Mouse (Mus musculus): Measurements from ENCODE around the gene Nrn1l. TPM values are rescaled to one million over a fixed set of nuclear protein-coding genes. Genes with fewer than 3 reads are reported as not detected.

Gene Nrn1l
- polyA plus RNA-seq, 1 experiment from 2014 or later, result 0.66 TPM

DNA sequence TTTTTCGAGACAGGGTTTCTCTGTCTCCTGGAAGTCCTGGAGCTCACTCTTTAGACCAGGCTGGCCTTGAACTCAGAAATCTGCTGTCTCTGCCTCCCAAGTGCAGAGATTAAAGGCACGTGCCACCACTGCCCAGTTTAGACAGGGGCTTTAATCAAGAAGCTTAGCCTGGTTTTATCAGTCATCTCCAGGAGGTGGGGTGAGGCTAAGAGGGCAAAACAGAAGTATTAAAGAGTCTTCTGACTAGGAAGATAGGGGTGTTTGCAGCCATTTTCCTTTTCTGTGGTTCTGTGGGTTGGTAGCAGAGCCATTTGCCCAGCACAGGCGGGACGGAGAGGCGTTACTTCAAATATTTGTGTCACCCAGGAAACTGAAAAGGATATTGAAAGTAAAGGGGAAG, 34.1 kb upstream of the Nrn1l start:
- 58% methylated on average over 5 of the region's 5 CpGs for WGBS
- H3K27ac ChIP-seq, result peak overlapping the region; percentile 90
- DNase-seq (ENCODE audit: low spot score), result no peak
- H3K9ac ChIP-seq (ENCODE audit: low read depth, low read length), result 0 out of 2 replicates have a peak overlapping the region, but pooled peaks have one; percentile 2
- H3K27me3 ChIP-seq (ENCODE audit: insufficient read depth, low read length), result no peaks in the 10 kb centered on the region
- no peak for TF ChIP-seq CTCF (IDR thresholded peaks at IDR 0.05; ENCODE audit: low read depth)
- H3K36me3 ChIP-seq (ENCODE audit: insufficient read depth, low read length), result no peaks in the 10 kb centered on the region
- H3K9me3 ChIP-seq (replicated peaks; ENCODE audit: low read length), result no peaks in the 10 kb centered on the region
- peaks cover 28% of the 10 kb centered on the region for H3K4me1 ChIP-seq (replicated peaks; ENCODE audit: insufficient read depth, low read length)
- ATAC-seq (replicated peaks; ENCODE audit: low FRiP score, low read depth), result no peak
- H3K4me3 ChIP-seq (replicated peaks; ENCODE audit: low read depth, low read length), result no peak overlapping the region
- no peak overlapping the region for H3K4me2 ChIP-seq (ENCODE audit: low read length)

DNA sequence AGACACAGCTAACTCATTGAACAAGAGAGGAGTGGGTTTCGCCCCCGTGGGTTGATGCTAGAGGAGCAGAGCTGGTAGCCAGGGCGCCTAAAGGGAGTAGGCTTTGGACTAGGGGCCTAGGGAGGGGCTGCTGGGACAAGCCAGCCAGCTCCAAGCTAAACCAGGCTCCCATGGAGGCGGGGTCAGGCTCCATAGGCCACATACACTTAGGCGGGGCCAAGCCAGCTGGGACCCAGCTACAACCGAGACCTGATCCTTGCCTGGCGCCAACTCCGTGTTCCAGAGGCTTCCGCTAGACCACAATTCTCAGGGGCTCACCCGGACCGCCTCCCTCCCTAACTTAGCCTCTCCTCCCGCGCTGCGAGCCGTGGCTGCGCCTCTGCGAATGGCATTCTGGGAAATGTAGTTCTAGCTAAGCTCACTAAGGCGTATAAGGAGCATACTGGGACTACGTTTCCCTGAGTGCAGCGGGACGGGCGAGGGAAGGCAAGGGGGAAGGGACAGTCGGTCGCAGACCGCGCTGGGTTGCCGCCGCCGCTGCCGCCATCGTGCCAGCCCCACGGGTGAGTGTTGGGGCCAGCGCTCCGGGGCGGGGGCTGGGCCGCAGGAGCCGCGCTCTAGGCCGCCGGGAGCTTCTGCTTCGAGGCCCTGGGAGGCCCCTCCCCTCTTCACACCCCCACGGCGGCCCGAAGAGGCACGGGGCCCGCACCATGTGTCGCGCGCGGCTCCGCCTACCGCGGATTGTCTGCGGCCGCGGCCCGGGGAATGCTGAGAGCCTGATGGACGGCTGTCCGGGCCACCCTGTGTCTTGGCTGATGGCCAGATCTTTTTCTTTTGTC, 33.0 kb upstream of the Nrn1l start, which contains the start of gene Nutf2:
Gene Nutf2 (plus strand): TSS at position 438 of the 839 bp plus-strand sequence.
- under 1% methylated on average over 53 of the region's 59 CpGs for WGBS
- Histone ChIP-seq H3K27ac (peak within 1 kb of the TSS; percentile 90), H3K36me3 (ENCODE audit: insufficient read depth, low read length) (no peaks in the 10 kb centered on the region), H3K9me3 (replicated peaks; ENCODE audit: low read length) (no peaks in the 10 kb centered on the region), H3K4me3 (replicated peaks; ENCODE audit: low read depth, low read length) (peak within 1 kb of the TSS; percentile 97), H3K9ac (ENCODE audit: low read depth, low read length) (peak within 1 kb of the TSS; percentile 96), H3K27me3 (ENCODE audit: insufficient read depth, low read length) (no peaks in the 10 kb centered on the region), H3K4me1 (replicated peaks; ENCODE audit: insufficient read depth, low read length) (peaks cover 28% of the 10 kb centered on the region), H3K4me2 (ENCODE audit: low read length) (peak within 1 kb of the TSS; percentile 77)
- TF ChIP-seq CTCF (IDR thresholded peaks at IDR 0.05; ENCODE audit: low read depth), result no peak
- peak; percentile 100 for DNase-seq (ENCODE audit: low spot score)
- peak; percentile 98 for ATAC-seq (replicated peaks; ENCODE audit: low FRiP score, low read depth)

DNA sequence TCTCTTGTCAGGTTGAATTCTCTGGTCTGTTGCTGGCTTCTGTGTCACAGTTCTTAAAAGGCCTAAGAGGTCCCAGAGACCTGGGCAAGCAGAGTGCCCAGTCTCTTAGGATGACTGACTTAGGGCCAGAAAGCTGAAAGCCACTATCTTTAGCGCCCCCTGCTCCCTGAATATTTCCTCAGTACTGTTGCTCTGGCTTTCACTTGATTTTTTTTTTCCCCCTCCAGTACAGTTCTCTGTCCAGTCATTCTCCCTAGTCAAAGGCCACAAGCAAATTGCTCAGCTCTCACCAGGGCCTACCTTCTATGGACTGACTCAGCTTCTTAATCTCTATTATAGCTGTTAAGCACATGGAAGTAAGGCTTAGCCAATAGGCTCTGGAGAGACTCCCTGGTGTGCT, 31.4 kb upstream of the Nrn1l start:
- DNase-seq (ENCODE audit: low spot score) (peak; percentile 65), ATAC-seq (replicated peaks; ENCODE audit: low FRiP score, low read depth) (no peak)
- H3K4me3 ChIP-seq (replicated peaks; ENCODE audit: low read depth, low read length), result peak overlapping the region; percentile 97
- no peaks in the 10 kb centered on the region for H3K27me3 ChIP-seq (ENCODE audit: insufficient read depth, low read length)
- peak overlapping the region; percentile 96 for H3K9ac ChIP-seq (ENCODE audit: low read depth, low read length)
- peaks cover 8% of the 10 kb centered on the region; the same call in 1 of the 2 replicates for H3K36me3 ChIP-seq (ENCODE audit: insufficient read depth, low read length)
- 0% methylated on average over 1 of the region's 1 CpGs for WGBS
- no peak overlapping the region; the same call in 1 of the 2 replicates for H3K27ac ChIP-seq
- peaks cover 19% of the 10 kb centered on the region for H3K4me1 ChIP-seq (replicated peaks; ENCODE audit: insufficient read depth, low read length)
- peak overlapping the region; percentile 77 for H3K4me2 ChIP-seq (ENCODE audit: low read length)
- TF ChIP-seq CTCF (IDR thresholded peaks at IDR 0.05; ENCODE audit: low read depth), result peak; percentile 53
- no peaks in the 10 kb centered on the region for H3K9me3 ChIP-seq (replicated peaks; ENCODE audit: low read length)

DNA sequence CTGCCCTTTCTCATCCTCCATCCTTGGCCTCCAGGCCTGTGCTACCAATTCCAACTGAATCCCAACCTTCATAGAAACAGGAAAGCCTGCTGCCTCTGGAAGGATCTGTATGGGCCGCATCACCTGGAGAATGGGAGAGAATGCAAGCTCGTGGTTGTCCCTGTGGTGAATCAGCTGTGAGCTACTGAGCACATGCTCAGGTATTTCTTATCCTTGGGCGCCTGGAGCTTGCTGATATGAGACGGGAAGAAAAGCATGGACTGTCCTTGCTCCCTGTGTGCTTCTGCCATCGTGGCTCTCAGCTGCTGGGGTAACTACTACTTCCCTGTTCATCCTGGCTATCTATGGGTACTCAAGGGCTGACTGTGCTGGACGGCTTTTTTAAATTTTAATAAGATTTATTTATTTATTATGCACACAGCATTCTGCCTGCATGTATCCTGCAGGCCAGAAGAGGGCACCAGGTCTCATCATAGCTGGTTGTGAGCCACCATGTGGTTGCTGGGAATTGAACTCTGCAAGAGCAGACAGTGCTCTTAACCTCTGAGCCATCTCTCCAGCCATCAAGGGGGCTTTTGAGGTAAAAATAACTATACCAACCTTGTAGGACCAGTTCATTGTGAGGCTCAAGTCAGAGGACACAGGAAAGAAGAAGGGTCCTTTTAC, 26.9 kb upstream of the Nrn1l start:
- peak; percentile 61 for TF ChIP-seq CTCF (IDR thresholded peaks at IDR 0.05; ENCODE audit: low read depth)
- no peak overlapping the region for H3K9ac ChIP-seq (ENCODE audit: low read depth, low read length)
- H3K27me3 ChIP-seq (ENCODE audit: insufficient read depth, low read length), result no peaks in the 10 kb centered on the region
- no peak overlapping the region for H3K4me3 ChIP-seq (replicated peaks; ENCODE audit: low read depth, low read length)
- peaks cover 8% of the 10 kb centered on the region for H3K4me1 ChIP-seq (replicated peaks; ENCODE audit: insufficient read depth, low read length)
- no peak overlapping the region for H3K4me2 ChIP-seq (ENCODE audit: low read length)
- H3K27ac ChIP-seq, result no peak overlapping the region
- 84% methylated on average over 6 of the region's 6 CpGs for WGBS
- ATAC-seq (replicated peaks; ENCODE audit: low FRiP score, low read depth), result no peak
- H3K36me3 ChIP-seq (ENCODE audit: insufficient read depth, low read length), result peaks cover 22% of the 10 kb centered on the region
- H3K9me3 ChIP-seq (replicated peaks; ENCODE audit: low read length), result no peaks in the 10 kb centered on the region
- DNase-seq (ENCODE audit: low spot score), result peak; percentile 22

DNA sequence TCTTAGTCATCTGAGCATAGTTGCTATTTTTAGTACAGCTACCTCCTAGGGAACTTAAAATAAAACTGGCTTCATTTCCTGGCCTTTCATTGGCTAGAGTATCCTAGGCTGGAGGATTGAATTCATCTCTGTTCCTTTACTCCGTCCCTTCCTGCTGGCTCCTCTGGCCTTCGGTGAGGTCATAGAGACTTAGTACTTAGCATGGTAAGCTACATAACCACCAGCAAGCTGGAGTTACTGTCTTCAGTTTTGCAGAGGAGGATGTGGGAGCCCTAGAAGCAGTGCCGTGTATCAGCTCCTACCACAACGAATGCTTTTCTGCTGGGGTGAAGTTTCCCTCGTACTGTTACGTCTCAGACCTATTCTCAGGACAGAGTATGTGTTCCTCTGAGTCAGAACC, 19.1 kb upstream of the Nrn1l start:
- H3K27ac ChIP-seq, result no peak overlapping the region
- no peaks in the 10 kb centered on the region for H3K4me1 ChIP-seq (replicated peaks; ENCODE audit: insufficient read depth, low read length)
- DNase-seq (ENCODE audit: low spot score) (peak; percentile 15), ATAC-seq (replicated peaks; ENCODE audit: low FRiP score, low read depth) (no peak)
- no peak overlapping the region for H3K4me3 ChIP-seq (replicated peaks; ENCODE audit: low read depth, low read length)
- H3K4me2 ChIP-seq (ENCODE audit: low read length), result no peak overlapping the region
- no peak overlapping the region for H3K9ac ChIP-seq (ENCODE audit: low read depth, low read length)
- 79% methylated on average over 6 of the region's 6 CpGs for WGBS
- TF ChIP-seq CTCF (IDR thresholded peaks at IDR 0.05; ENCODE audit: low read depth), result no peak
- H3K27me3 ChIP-seq (ENCODE audit: insufficient read depth, low read length), result no peaks in the 10 kb centered on the region
- H3K36me3 ChIP-seq (ENCODE audit: insufficient read depth, low read length), result peaks cover 36% of the 10 kb centered on the region
- H3K9me3 ChIP-seq (replicated peaks; ENCODE audit: low read length), result no peaks in the 10 kb centered on the region

DNA sequence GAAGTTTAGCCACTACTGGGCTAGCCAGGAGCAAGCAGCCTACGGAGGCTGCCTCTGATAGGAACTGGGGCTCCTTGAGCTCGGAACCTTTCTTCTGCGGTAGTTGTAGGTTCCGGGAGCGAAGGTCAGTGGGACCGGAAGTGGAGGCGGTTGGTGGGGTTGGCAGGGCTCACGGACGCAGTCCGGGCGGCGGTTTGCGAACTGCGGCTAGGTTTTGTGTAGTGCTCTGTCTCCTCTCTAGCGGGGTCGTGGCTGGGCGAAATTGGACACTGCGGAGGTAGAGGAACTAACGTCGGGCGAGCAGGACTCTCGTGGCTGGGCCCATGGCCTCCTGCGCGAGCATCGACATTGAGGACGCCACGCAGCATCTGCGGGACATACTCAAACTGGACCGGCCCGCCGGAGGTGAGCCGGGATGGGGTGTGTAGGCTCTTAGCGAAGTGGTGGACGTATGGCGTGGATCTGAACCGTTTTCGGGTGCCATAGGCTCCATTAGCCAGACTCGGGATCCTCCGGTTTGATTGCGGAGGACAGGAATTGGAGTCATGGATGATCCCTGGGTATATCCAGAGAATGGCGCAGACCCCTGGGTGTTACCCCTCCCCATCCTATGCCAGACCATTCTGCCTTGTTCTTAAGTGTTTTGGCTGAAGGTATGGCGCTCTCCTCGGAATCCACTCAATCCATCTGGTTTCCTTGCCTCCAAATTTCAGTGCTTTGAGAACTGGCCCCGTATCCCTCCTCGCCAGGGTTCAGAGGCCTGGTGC, 12.4 kb upstream of the Nrn1l start, which contains the start of gene Edc4:
Gene Edc4 (plus strand): TSS at position 128 of the 767 bp plus-strand sequence.
- Histone ChIP-seq H3K27me3 (ENCODE audit: insufficient read depth, low read length) (no peaks in the 10 kb centered on the region), H3K4me3 (replicated peaks; ENCODE audit: low read depth, low read length) (peak within 1 kb of the TSS; percentile 93), H3K9me3 (replicated peaks; ENCODE audit: low read length) (no peaks in the 10 kb centered on the region), H3K4me1 (replicated peaks; ENCODE audit: insufficient read depth, low read length) (0 out of 2 replicates have a peak, but pooled peaks cover 9% of the 10 kb centered on the region), H3K4me2 (ENCODE audit: low read length) (peak within 1 kb of the TSS; percentile 80), H3K9ac (ENCODE audit: low read depth, low read length) (peak within 1 kb of the TSS; percentile 89), H3K27ac (peak within 1 kb of the TSS; percentile 78), H3K36me3 (ENCODE audit: insufficient read depth, low read length) (peaks cover 37% of the 10 kb centered on the region)
- ATAC-seq (replicated peaks; ENCODE audit: low FRiP score, low read depth), result peak; percentile 87
- DNase-seq (ENCODE audit: low spot score), result peak; percentile 90
- TF ChIP-seq CTCF (IDR thresholded peaks at IDR 0.05; ENCODE audit: low read depth), result no peak; the same call in 1 of the 2 replicates
- WGBS, result under 1% methylated on average over 45 of the region's 45 CpGs
